Mouse (Mus musculus): ENCODE measurements around the gene Gpr152. TPM values are rescaled to one million over a fixed set of nuclear protein-coding genes. Genes with fewer than 3 reads are reported as not detected.
A peak's percentile ranks its signal among the peaks of the same experiment; 100 is the strongest.

The Gpr152 gene
- not detected in 2 replicates for polyA plus RNA-seq (2012; ENCODE audit: insufficient read depth, insufficient read length, low replicate concordance, missing spikeins)

DNA sequence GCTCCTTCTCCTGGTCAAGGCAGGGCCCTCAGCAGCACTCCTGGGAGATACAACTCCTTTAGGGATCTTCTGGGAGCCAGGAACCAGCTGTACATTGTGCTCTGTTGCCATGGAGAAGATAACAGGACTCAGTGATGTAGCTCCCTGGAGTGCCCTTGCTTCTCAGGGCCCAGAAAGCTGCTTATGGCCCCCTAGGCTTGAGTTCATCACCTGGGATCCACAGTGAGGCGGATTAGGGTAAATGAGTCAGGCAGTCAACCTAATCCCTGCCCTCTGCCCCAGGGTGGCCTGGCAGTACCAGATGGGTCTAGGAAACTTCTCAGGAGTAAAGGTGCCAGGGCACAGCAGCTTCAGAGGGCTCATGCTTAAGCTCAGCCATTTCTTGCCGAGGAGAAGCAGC lies at the start of gene Gpr152:
Gene Gpr152, plus strand, starts transcription at position 342 of the 400 bp plus-strand sequence.
- Histone ChIP-seq H3K4me3 (ENCODE audit: insufficient read depth, low read depth, low read length) (no peak within 1 kb of the TSS), H3K4me1 (ENCODE audit: control insufficient read depth, insufficient read depth, low read length) (peaks cover 2% of the 10 kb centered on the region; the same call in 1 of the 2 replicates), H3K27ac (ENCODE audit: insufficient read depth, low read depth, low read length) (no peak within 1 kb of the TSS)
- TF ChIP-seq POLR2A (IDR thresholded peaks at IDR 0.05; ENCODE audit: insufficient read depth, low read depth, low read length) (no peak), CTCF (IDR thresholded peaks at IDR 0.05; ENCODE audit: insufficient read depth, low read depth, low read length) (no peak)
- 79% methylated on average over 2 of the region's 2 CpGs for WGBS

DNA sequence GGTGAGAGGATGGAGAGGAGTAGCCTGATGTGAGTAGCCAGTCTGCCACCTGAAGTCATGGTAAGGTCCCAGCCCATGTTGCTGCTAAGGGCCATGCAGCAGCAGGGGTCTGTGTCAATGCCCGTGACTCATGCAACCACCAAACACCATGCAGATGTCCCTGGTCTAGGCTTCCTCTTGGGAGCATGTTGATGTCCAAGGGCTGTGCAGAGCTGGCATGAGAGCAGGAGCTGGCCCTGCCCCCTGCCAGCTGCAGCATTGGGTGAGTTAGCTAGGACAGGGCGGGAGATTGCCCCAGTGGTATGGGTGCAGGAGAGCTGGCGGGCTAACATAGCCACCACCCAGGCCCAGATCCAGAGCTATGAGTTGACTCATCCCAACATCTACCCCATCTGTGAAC lies 49.1 kb upstream of the Gpr152 start:
- Histone ChIP-seq H3K27ac (ENCODE audit: insufficient read depth, low read depth, low read length) (no peak overlapping the region), H3K4me3 (ENCODE audit: insufficient read depth, low read depth, low read length) (no peak overlapping the region), H3K4me1 (ENCODE audit: control insufficient read depth, insufficient read depth, low read length) (peaks cover 5% of the 10 kb centered on the region)
- TF ChIP-seq POLR2A (IDR thresholded peaks at IDR 0.05; ENCODE audit: insufficient read depth, low read depth, low read length) (no peak), CTCF (IDR thresholded peaks at IDR 0.05; ENCODE audit: insufficient read depth, low read depth, low read length) (no peak)
- 91% methylated on average over 3 of the region's 3 CpGs for WGBS

DNA sequence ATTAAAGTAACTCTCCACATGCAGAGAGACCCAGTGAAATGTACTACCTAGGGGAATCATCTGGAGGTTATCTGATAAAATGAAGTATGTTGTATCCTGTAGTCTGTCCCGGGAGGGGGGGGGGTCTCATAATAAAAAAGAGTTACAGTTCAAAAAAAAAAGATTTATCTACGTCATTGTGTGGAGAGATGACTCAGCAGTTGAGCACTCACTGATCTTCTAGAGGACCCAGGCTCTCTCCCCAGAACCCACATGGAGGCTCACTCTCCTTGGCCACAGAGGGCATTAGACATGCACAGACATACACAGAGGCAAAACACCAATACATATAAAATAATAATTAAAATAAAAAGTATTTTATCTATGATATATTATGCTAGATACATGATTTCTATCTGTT lies 48.2 kb upstream of the Gpr152 start:
- TF ChIP-seq CTCF (IDR thresholded peaks at IDR 0.05; ENCODE audit: insufficient read depth, low read depth, low read length) (no peak), POLR2A (IDR thresholded peaks at IDR 0.05; ENCODE audit: insufficient read depth, low read depth, low read length) (no peak)
- Histone ChIP-seq H3K4me1 (ENCODE audit: control insufficient read depth, insufficient read depth, low read length) (peaks cover 6% of the 10 kb centered on the region), H3K4me3 (ENCODE audit: insufficient read depth, low read depth, low read length) (no peak overlapping the region), H3K27ac (ENCODE audit: insufficient read depth, low read depth, low read length) (no peak overlapping the region)
- 75% methylated on average over 2 of the region's 2 CpGs for WGBS

DNA sequence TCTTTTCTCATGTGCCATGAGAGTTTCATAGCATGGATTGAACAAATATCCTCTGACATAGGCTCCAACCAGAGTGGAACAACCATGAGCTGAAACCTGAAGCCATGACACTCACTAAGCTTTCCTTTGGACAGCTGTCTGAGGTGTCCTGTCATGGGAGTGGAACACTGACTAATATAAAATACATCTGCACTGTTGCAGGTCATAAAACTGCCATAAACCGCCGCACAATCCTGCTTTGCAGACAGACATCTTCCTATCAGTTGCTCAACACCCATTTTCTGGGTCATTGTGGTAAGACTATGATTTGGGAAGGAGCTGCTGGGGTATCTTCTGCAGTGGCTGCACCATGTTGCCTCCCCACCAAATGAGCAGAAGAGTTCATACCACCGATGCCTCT lies 46.8 kb upstream of the Gpr152 start:
- TF ChIP-seq POLR2A (IDR thresholded peaks at IDR 0.05; ENCODE audit: insufficient read depth, low read depth, low read length) (no peak), CTCF (IDR thresholded peaks at IDR 0.05; ENCODE audit: insufficient read depth, low read depth, low read length) (no peak)
- peaks cover 12% of the 10 kb centered on the region for H3K4me1 ChIP-seq (ENCODE audit: control insufficient read depth, insufficient read depth, low read length)
- 90% methylated on average over 3 of the region's 3 CpGs for WGBS
- H3K4me3 ChIP-seq (ENCODE audit: insufficient read depth, low read depth, low read length), result no peak overlapping the region
- H3K27ac ChIP-seq (ENCODE audit: insufficient read depth, low read depth, low read length), result no peak overlapping the region

DNA sequence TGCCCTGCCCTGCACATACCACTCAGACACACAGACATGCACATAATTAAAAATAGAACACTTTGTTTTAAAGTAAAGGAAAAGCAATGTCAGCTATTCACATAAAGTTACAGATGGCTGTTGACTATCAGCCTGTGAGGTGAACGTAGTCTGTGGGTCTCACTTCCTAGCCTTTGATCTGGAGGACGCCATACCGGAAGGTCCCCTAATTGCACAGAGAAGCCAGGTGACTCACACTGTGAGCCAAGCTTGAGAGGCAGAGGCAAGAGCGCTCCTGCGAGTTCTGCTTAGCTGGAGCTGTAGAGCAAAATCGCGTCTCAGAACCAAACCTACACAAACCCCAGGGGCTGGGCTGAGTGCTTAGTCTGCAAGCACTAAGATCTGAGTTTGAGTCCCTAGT lies 45.8 kb upstream of the Gpr152 start:
- Histone ChIP-seq H3K27ac (ENCODE audit: insufficient read depth, low read depth, low read length) (no peak overlapping the region), H3K4me3 (ENCODE audit: insufficient read depth, low read depth, low read length) (no peak overlapping the region), H3K4me1 (ENCODE audit: control insufficient read depth, insufficient read depth, low read length) (peaks cover 20% of the 10 kb centered on the region)
- WGBS, result 62% methylated on average over 7 of the region's 7 CpGs
- TF ChIP-seq CTCF (IDR thresholded peaks at IDR 0.05; ENCODE audit: insufficient read depth, low read depth, low read length) (no peak), POLR2A (IDR thresholded peaks at IDR 0.05; ENCODE audit: insufficient read depth, low read depth, low read length) (no peak)

GRCm38 (mm10) chr19:4094348-4094747 lies 45.2 kb upstream of the Gpr152 start:
- TF ChIP-seq POLR2A (IDR thresholded peaks at IDR 0.05; ENCODE audit: insufficient read depth, low read depth, low read length) (no peak), CTCF (IDR thresholded peaks at IDR 0.05; ENCODE audit: insufficient read depth, low read depth, low read length) (no peak)
- H3K27ac ChIP-seq (ENCODE audit: insufficient read depth, low read depth, low read length), result no peak overlapping the region
- WGBS, result 78% methylated on average over 3 of the region's 3 CpGs
- H3K4me1 ChIP-seq (ENCODE audit: control insufficient read depth, insufficient read depth, low read length), result peaks cover 22% of the 10 kb centered on the region
- no peak overlapping the region for H3K4me3 ChIP-seq (ENCODE audit: insufficient read depth, low read depth, low read length)

DNA sequence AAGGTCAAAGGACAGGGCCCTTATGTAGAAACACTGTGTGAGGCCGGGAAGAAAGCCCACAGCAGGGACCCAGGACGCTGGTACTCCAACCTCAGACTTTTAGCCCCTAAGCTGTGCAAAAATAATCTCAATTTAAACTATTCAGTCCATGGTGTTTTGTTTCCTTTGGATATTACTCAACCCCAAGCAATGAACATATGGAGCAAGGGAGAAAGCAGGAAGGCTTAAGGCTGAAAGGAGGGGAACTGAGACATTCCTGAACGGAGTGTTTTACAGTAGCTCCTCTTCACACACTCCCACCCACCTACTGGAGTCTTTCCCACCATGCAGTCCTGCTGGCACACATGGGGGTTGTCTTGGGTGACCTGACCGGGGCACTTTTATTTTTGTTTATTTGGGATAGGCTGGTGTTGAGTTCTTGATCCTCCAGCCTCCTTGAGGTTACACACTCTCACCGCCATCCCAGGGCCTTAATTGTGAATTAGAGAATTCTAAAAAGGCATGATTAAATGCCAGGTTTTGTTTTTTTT lies 44.7 kb upstream of the Gpr152 start:
- Histone ChIP-seq H3K27ac (ENCODE audit: insufficient read depth, low read depth, low read length) (no peak overlapping the region), H3K4me3 (ENCODE audit: insufficient read depth, low read depth, low read length) (no peak overlapping the region), H3K4me1 (ENCODE audit: control insufficient read depth, insufficient read depth, low read length) (peaks cover 26% of the 10 kb centered on the region)
- 78% methylated on average over 5 of the region's 5 CpGs for WGBS
- TF ChIP-seq CTCF (IDR thresholded peaks at IDR 0.05; ENCODE audit: insufficient read depth, low read depth, low read length) (no peak), POLR2A (IDR thresholded peaks at IDR 0.05; ENCODE audit: insufficient read depth, low read depth, low read length) (no peak)

- H3K27ac ChIP-seq (ENCODE audit: insufficient read depth, low read depth, low read length), result no peak overlapping the region
- 68% methylated on average over 3 of the region's 3 CpGs for WGBS
- TF ChIP-seq CTCF (IDR thresholded peaks at IDR 0.05; ENCODE audit: insufficient read depth, low read depth, low read length) (no peak), POLR2A (IDR thresholded peaks at IDR 0.05; ENCODE audit: insufficient read depth, low read depth, low read length) (no peak)
- H3K4me3 ChIP-seq (ENCODE audit: insufficient read depth, low read depth, low read length), result no peak overlapping the region
- peaks cover 30% of the 10 kb centered on the region for H3K4me1 ChIP-seq (ENCODE audit: control insufficient read depth, insufficient read depth, low read length)
Observed at GRCm38 (mm10) chr19:4095802-4096201, 43.8 kb upstream of the Gpr152 start.

DNA sequence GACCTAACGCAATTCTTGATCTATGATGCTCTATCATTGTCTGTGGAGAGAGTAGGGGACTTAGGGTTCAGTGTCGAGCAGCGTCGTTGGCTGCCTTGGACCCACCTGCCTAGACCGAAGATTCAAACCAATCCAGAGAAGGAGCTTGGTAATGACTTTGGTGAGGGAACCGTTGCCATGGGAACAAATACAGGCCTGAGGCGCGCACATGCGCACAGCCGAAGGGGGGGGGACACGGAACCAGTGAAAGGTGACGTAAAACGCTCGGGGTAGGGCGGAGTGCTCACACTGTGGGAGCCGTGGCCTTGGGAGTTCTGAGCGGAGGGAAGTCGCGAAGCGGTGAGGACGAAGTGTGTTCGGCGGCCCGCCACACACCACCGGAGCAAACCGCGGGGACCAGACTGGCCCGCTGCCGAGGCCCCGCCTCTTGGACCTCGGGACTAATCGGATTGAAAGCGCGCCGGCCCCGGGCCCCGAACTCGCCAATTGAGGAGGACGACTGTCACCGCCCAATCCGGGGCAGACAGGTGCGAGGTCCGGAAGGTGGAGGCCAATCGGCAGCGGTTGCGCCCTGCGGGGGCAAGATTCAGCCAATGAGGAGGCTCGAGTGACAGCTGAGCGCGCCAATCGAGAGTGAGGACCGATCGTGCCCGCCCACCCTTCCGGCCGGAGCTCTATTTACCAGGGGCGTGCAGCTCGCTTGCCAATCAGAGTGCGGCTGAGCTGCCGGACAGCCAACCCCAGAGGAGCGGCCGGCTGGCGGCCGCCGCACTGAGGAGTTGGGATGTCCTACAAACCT lies 42.7 kb upstream of the Gpr152 start, which contains the start of gene Cdk2ap2:
Gene Cdk2ap2, plus strand, starts transcription at position 541 of the 799 bp plus-strand sequence.
- Histone ChIP-seq H3K4me3 (ENCODE audit: insufficient read depth, low read depth, low read length) (peak within 1 kb of the TSS; percentile 66), H3K27ac (ENCODE audit: insufficient read depth, low read depth, low read length) (peak within 1 kb of the TSS; percentile 93), H3K4me1 (ENCODE audit: control insufficient read depth, insufficient read depth, low read length) (peaks cover 35% of the 10 kb centered on the region)
- WGBS, result under 1% methylated on average over 65 of the region's 65 CpGs
- TF ChIP-seq CTCF (IDR thresholded peaks at IDR 0.05; ENCODE audit: insufficient read depth, low read depth, low read length) (0 out of 2 replicates have a peak, but pooled peaks have one; percentile 2), POLR2A (IDR thresholded peaks at IDR 0.05; ENCODE audit: insufficient read depth, low read depth, low read length) (peak; percentile 52)

Measured in olfactory bulb, adult 2 months (tissue).